Mouse (Mus musculus) right cerebral cortex, postnatal 25 days (tissue): Measurements from ENCODE around the gene Slc5a4a.

Source experiments
- DNase-seq: peaks from one replicate; pipeline ENCODE4 v3.0.0; 2022

Gene Slc5a4a

DNA sequence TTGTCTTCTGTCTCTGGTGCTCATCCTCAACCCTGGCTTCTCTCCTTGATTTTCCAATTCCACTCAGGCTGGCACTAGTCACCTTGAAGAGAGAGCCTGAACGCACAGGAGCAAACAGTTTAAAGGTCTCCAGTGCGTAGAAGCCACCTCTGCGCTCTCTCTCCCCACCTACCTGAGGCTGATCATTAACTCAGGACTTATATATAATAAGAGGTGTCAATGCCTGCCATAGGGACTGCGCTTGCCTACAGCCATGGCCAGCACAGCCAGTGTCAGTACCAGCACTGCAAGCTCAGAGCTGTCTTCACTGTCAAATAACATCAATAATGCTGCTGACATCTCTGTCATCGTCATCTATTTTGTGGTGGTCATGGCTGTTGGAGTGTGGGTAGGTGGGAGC, at the start of gene Slc5a4a:
Gene Slc5a4a (plus strand): TSS at position 174 of the 400 bp plus-strand sequence.
- no peak for DNase-seq

- DNase-seq: no peak
Observed at GRCm38 (mm10) chr10:76110861-76111260, 36.4 kb upstream of the Slc5a4a start, which contains the start of gene Slc5a4b. TSS of gene Slc5a4b (minus strand) at chr10:76110961.

GRCm38 (mm10) chr10:76117966-76118365, 29.3 kb upstream of the Slc5a4a start:
- no peak for DNase-seq

GRCm38 (mm10) chr10:76118741-76119140, 28.5 kb upstream of the Slc5a4a start:
- no peak for DNase-seq

- DNase-seq: no peak
Observed at GRCm38 (mm10) chr10:76120124-76120711, 27.0 kb upstream of the Slc5a4a start.

DNA sequence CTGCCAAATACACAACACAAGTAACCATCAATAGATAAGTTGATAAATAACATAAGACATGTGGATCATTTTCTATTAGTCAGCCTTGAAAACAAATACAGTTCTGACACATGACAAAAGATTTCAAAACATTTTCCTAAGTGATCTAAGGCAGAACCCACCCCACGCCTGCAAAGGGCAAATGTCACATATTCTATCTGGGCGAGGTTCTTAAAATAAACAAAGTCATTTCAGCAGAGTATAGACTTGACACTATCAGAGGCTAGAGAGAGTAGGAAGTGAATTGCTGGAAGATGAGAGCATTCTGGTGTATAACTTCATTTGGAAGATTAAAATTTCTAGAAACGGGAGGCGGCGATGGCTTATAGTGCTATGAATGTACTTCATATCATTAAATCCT, 25.8 kb upstream of the Slc5a4a start:
- DNase-seq: no peak

DNA sequence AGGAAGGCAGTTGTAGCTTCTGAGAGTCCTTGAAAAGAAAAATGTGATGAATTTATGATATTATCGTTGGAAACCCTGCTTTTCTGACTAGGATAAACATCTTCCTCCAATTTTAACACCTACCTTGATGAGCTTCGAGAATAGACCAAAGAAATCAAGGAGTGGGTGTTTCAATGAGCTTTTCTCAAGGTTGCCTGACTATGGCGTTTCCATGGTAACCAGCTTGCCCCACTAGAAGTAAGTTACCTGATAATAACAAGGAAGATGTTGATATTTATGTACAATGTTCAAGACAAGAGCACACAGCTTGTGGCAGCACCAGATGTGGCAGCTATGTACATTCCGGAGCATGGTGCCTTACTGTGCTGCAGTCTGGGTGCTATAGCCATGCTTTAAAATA, 14.7 kb upstream of the Slc5a4a start:
- no peak for DNase-seq

DNA sequence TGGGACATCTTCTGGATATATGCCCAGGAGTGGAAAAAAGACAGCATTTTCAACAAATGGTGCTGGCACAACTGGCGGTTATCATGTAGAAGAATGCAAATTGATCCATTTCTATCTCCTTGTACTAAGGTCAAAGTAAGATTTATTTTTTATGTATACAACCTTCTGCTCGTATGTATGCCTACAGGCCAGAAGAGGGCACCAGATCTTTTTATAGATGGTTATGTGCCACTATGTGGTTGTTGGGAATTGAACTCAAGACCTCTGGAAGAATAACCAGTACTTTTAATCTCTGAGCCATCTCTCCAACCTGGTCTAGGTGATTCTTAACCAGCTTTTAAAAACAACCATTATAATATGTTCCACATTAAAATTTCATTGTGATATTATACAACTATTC, 10.9 kb upstream of the Slc5a4a start:
- no peak for DNase-seq

GRCm38 (mm10) chr10:76146846-76147245, 405 bp upstream of the Slc5a4a start:
- DNase-seq: no peak

DNA sequence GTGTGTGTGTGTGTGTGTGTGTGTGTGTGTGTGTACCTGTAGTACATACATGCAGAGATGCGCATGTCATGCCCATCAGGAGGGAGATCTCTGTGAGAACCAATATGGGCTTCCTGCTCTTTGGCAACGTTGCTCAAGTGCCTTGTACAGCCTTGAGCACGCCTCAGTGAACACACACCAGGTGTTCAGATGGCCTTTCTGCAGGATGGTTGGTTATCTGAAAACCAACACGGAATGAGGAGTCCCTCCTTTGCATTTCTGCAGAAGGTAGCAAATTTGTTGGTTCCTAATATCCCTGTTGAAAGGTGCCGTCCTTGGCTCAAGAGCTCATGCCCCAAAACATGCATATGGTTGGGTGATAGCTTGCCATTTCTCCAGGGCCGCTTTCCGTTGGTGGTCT, 8.7 kb downstream of the Slc5a4a start:
- DNase-seq: no peak

DNA sequence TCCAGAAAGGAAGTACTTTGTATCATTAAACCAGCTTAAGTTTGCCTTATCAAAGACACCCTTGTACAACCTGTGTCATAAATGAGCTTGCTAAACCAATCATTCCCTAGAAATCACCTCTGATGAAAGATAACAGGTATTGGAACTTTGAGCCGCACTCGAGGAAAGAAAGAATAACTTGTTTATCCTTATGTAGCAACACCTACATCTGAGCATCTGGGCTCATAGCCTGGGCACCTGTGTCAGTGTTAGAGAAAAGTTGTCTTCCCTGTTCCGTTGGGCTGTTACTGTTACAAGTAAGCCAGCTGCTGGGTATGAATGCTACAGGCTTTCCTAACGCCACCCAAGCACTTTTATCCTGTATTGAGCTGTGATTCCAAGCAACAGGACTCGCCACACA, 10.3 kb downstream of the Slc5a4a start:
- no peak for DNase-seq

GRCm38 (mm10) chr10:76158009-76158408, 10.8 kb downstream of the Slc5a4a start:
- no peak for DNase-seq

GRCm38 (mm10) chr10:76174899-76175298, 27.6 kb downstream of the Slc5a4a start:
- DNase-seq: no peak

DNA sequence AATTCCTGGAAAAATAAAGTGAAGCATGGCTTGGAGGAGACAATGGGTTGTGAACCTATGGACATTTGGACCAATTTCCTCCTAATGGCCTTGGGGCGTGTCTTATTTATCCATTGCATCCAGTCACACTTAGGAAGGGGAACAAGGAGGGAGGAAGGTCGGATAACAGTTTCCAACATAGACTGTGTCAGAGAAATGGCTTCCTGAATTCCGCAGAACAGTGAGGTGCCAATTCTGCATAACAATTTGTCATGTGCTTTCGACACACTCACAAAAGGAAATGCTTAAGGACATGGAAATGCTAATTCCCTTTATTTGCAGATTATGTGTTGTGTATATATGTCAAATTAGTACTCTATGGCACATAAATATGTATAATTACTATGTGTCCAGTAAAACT, 38.0 kb downstream of the Slc5a4a start:
- no peak for DNase-seq

- no peak for DNase-seq
Observed at GRCm38 (mm10) chr10:76188010-76188409, 40.8 kb downstream of the Slc5a4a start.

DNA sequence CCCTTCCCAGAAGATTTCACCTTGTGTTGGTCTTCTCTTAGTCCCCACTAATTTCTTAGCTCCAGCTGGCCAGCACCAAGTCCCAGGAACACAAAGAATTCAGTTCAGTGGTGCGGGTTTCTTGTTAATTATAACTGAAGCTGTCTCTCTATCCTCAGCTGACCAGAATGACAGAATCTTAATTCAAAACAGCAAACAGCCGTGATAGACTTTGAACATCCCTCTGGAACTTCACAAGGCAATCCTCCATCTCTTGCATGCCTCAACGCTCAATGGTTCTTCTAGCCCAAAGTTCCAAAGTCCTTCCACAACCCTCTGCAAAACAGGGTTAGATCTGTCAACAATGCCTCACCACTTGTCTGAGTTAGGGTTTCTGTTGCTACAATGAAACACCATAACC, 54.2 kb downstream of the Slc5a4a start:
- no peak for DNase-seq

DNA sequence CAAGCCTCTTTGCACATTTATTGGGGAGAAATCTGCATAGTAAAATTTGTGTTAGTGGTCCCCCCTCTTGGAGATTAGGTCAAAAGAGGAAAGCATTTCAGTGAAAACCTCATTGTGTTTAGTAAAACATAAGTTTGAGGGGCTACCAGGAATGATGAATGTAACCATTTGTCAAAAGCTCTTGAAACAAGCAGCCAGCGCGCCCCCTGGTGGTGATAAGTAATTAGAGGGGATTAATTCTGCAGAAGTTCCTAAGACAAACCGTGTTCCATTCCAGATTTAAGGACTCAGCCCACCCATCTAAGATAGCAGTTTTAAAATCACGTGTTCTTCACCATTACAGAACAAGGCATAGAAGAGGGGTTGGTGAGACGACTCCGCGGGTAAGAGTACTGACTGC, 54.7 kb downstream of the Slc5a4a start:
- peak; percentile 28 for DNase-seq

DNA sequence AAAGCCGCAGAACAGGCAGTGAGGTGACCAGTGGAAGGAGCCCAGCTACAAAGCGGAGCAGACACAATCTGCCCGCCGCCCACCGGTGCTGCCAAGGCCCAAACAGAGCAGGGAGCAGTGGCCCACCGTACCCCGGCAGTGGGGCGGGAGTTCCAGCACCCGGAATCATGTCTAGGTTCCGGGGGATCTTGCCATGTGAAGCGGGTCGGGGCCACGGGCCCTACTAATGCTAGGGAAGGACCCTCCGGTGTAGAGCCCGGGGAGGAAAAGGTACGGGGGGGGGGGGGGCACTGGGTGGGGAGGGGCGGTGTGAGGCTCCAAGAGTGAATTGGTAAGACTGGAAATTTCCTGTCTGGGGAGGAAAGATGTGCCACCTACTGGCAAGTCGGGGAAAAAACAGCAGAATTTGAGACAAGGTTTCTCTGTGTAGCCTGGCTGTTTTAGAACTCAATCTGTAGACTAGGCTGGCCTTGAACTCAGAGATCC, 56.6 kb downstream of the Slc5a4a start:
- DNase-seq: peak; percentile 28

- DNase-seq: no peak
Observed at GRCm38 (mm10) chr10:76207262-76207796, 60.1 kb downstream of the Slc5a4a start.

DNA sequence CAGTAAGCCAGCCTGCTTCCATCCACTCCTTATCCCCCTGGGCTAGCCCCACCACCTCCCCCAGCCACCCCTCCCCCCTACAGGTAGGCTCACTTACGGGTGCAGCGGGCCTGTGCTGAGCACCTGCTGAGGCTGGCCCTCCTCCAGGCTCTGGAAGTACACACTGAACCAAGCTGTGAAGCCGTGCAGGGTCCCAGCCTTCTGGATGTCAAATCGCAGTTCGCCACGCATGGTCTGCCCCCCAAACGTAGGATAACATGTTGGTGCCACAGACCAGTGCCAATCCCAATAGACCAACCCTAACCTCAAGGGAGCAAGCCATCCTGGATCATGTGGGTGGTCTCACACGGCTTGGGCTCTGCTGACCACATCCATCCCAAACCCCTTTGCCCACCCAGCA, 62.0 kb downstream of the Slc5a4a start:
- no peak for DNase-seq

- DNase-seq: no peak
Observed at GRCm38 (mm10) chr10:76210806-76211205, 63.6 kb downstream of the Slc5a4a start.

DNA sequence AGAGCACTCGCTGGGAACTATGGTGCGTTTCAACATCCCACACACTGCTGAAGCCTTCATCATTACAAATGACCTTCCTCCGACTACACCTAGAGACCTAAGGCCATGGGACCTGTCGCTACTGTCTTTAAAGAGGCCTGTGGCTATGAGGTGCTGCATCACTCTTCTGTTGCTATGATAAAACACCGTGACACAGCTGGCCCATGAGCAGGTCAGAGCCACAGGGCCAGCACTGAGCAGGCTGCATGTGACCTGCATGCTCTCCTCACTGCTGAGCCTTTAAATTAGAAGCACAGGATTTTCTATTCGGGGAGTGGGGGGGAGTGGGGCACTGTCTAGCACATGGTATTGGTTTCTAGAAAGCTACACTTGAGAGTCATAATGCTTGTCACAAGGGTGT, 64.9 kb downstream of the Slc5a4a start:
- DNase-seq: no peak

DNA sequence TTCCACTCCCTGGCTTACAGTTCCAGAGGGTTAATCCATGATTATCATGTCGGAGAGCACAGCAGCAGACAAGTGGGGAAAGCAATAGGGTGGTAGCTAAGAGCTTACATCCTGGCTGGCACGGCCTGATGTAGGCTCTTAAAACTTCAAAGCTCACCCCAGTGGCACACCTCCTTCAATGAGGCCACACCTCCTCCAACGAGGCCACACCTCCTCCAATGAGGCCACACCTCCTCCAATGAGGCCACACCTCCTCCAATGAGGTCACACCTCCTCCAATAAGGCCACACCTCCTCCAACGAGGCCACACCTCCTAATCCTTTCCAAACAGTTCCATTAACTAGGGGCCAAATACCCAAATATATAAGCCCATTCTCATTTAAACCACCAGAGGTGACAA, 66.9 kb downstream of the Slc5a4a start:
- no peak for DNase-seq

- DNase-seq: no peak
Observed at GRCm38 (mm10) chr10:76217056-76217455, 69.8 kb downstream of the Slc5a4a start.

DNA sequence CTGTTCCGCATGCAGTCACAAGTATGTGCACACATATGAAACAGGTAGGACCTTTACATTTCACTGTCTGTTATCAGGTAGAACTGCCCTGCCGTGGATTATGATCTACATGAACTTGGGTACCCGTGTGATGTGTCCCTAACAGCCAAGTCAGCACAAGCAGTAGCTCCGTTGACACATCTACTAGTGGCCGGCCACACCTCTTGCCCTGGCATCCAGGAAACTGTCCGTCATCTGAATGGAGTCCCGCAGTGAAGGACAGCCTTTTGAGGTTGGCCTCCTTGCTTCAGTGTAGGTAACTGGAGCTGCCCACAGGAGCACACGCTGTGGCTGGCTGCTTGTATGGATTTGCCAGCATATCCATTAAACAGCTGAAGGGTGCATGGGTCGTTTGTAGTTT, 71.0 kb downstream of the Slc5a4a start:
- DNase-seq: no peak
